Mouse (Mus musculus) adrenal gland, postnatal 25 days (tissue): ENCODE measurements around the gene Adam23. TPM values are rescaled to one million over a fixed set of nuclear protein-coding genes. Genes with fewer than 3 reads are reported as not detected.

Experiments
- DNase-seq: peaks from one replicate; pipeline ENCODE4 v3.0.0; 2021; ENCODE audit warnings: mixed read lengths
- total RNA-seq: library from RNA; stranded (reverse); gene quantifications from 2 replicates; pipeline ENCODE4 v1.2.3, GENCODE M21; 2021

Adam23 gene
- total RNA-seq, 1 experiment from 2014 or later = 13.3 TPM

DNA sequence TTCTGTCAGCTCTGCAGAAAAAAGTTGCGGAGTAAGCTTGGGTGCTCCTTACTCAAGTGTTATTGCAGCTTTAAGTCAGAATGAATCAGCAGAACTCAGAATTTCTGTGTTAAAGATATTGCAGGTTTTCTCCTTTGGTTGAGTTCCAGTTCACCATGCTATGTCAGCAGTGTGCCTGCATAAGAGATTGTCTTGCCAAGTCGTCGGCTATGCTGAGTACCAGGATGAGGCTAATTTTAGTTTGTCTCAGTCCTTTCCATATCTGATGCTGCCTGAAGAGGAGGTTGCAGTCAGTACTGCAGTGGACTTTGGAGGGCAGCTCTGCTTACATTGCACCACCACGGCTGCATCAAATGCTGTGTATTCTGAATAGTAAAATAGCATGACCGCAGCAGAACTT lies 33.3 kb downstream of the Adam23 start:
- DNase-seq = no peak

DNA sequence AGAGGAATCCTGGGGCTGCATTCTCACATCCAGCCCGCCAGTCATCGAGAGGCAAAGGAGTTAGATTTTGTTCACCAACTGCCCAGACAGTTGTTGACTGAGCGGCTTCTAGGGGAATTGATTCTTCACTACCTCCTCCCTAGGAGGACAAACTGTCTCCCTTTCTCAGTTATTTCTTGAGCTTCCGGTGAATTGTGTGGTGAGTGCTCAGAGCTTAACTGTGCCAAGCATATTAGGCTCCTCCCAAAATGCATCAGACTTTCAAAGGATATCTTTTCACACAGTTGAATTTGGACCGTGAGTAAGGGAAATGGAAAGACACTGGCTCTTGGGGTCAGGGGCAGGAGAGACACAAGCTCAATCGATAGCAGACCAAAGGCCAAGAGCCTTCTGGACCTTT lies 39.0 kb downstream of the Adam23 start:
- DNase-seq = no peak

GRCm38 (mm10) chr1:63486646-63487045 lies 41.0 kb downstream of the Adam23 start:
- DNase-seq = no peak

DNA sequence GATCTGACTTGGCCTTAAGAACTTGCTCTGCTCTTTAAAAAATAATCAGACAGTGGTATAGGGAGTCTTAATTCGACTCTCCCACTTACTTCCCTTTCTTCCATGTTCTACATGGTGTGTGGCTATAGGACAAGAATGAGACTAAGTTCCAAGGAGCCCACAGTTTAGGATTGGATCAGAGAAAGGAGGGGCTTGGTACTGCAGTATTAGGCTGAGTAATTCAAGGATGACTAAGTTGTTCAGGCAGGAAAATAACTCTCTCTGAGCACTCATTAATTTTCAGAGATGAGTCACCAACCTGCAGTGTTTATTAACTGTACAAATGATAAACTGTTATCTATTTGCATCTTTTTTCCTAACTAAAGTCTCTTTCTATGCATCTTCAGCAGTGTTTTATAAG lies 45.3 kb downstream of the Adam23 start:
- DNase-seq = no peak

DNA sequence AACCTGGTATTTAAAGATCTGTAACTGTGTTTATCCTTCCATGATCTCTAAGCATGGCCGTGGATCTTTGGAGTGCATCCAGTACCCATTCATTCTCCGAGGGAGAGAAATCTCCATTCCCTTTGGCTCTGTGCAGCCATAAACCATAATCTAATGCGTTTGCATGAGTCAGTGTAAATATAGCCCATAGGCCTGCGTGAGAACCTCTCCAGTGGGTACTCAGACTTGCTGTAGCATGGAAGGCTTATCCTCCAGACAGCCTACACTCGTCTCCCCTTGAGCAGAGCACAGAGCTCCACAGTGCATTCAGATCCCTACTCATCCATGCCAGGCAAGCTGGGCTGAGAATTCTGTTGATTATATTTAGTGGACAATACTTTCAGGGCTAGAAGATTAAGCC lies 47.6 kb downstream of the Adam23 start:
- DNase-seq = no peak

GRCm38 (mm10) chr1:63507386-63507785 lies 61.7 kb downstream of the Adam23 start:
- no peak for DNase-seq

DNA sequence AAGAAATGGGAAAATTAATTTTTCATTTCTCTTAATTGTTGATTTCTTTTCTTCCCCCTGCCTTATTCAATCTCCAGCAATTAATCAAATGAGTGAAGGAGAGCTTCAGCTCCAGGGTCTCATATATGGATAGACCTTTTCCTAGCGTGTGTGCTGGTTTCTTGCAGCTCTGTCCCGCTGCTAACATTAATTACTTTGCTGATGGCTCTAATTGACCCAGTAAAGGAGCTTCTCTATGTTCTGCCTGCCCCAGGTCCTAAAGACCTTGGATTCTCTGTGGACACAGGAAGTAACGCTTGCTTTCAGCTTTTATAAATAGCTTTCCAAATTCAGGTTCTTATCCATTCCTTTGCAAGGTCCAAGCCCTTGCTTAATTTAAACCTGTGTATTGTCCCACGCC lies 63.1 kb downstream of the Adam23 start:
- no peak for DNase-seq

DNA sequence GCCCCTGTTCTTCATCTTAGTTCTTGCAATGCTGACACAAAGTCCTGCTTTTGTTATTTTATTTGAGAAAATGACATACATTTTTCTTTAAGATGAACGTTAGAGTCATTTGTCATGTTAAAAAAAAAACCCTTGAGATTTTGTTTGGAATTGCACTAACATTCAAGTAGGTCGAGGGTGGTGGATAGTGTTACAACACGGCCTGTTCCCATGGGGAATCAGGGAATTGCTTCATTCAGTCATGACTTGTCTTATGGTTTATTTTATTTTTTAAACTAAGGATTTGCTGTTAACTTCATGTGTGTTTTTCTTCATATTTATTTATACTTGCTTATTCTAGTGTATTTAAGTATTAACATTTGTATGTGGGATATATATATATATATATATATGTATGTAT lies 65.7 kb downstream of the Adam23 start:
- no peak for DNase-seq

DNA sequence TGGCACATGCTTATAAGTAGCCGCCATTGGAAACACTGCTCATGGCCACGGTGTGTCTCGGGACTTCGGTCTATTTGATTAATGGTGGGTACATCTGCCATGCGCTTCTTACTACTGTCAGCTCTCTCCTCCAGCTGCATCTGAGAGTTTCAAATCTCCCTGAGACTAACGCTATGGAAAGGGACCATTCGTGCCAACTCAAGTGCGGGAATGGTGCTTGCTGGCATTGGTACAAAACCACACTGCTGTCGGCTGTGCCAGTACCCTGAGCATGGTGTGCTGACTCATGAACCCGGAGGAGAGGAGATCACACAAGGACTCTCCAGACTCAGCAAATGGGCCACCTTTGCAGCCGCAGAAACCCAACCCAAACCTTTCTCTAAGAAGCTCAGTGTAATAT lies 72.1 kb downstream of the Adam23 start:
- DNase-seq = peak; percentile 43

DNA sequence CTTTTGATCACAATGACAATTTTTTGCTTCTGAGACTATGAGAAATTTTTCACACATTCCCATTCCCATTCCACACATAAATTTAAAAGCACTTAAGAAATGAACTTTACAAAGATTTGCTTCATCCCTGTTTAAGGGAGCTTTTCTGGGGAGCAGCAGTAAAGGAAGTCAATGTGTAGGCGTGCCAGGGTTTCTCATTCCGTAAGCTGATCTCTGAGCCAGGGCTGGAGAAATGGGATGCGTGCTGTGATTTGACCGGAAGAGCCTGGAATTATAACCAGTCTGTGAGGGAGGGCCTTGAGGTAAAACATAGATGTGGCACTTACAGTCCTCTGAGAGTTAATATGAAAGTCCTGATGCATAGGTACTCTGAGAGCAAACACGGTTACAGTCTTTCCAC lies 73.1 kb downstream of the Adam23 start:
- no peak for DNase-seq

DNA sequence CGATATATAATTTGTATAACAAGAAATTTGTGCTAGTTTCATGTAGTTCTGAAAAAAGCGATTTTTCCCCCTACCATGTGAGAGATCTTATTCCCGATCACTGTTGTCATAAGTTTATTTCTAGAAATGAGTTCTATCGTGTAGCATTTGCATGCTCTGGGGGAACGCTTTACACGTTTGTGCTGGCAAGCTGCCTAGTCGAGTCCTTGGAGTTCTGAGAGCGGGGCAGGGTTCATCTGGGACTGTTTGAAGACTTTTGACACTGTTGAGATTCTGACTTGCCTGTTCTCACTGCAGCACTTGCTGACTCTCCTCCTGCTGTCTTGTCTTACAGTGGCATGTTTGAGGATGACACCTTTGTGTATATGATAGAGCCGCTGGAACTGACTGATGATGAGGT lies 84.2 kb downstream of the Adam23 start:
- DNase-seq = peak; percentile 32

DNA sequence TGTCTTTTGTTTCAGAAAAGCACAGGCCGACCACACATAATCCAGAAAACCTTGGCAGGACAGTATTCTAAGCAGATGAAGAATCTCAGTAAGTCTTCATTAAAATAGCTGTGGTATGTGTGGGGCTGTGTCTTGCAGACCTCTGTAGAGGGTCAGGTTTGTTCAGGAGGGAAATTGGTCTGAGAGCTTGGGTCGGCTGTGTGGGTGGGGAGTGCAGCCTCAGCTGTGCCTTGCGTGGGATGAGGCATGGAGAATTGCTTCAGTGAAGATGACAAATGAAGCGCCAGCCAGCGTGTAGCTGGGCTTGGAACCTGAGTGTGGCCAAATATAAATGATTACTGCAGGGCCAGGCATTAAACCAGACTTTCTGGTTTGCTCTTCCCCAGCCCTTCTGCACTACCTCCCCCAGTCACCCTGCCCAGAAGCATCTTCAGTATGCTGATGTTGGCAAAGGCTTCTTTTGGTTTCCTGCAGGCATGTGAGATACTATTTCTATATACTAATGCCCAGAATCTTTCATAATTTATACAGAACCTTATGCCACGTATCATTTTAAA lies 88.7 kb downstream of the Adam23 start:
- no peak for DNase-seq

GRCm38 (mm10) chr1:63539884-63540613 lies 94.4 kb downstream of the Adam23 start:
- DNase-seq = no peak

DNA sequence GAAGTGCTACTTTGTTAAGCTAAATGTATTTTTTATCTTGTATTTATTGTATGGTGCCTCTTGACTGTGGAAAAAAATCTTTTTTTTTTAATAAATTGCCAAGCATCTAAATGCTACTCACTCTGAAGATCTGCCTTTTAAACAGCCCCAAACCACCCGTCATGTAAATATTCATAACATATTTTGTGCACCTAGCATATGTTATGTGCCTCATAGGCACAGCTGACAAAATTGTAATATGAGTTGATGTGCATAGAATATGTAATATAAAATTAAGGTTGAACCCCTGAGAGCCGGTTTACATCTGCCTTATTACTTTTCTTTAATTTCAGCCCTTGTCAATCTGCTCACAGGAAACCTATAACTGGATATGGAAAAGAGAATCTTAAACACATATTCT lies 98.4 kb downstream of the Adam23 start:
- DNase-seq = no peak

DNA sequence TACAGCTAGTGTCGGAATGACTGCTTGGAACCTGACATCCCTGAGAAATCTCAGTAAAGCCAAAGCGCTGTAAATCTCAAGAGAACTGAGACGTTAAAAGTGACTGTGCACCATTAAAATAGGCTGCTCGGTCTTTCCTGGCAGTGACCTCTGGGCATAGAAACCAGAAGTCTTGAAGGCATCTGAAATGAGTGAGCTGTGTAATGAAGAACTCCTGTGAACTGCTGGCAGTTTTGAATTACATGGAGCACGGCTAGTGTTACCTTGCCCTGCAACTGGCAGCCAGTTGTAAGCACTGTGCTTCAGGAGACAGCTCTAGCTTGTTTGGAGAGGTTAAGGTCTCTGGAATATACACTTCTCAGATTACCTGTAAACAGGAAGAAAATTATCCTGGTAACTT lies 107.3 kb downstream of the Adam23 start:
- DNase-seq = no peak

- DNase-seq = no peak
Measured at GRCm38 (mm10) chr1:63561772-63562520, 116.3 kb downstream of the Adam23 start.

DNA sequence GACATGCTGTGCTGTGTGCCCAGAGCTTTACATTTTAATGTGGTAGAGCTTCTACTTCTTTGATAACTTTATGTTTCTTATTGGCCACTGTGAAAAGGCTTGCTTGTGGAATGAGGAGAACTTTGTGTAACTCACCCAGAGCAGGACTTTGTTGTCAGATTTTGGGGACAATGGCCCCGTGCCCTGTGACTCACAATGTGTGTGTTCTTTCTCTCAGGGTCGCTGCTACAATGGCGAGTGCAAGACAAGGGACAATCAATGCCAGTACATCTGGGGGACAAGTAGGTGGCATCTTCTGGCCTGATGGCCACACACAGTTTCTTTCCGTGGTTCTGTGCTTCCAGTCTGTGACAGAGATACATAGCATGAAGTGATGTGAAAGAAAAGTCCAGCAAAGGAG lies 118.2 kb downstream of the Adam23 start:
- DNase-seq = peak; percentile 39

GRCm38 (mm10) chr1:63566501-63566900 lies 120.8 kb downstream of the Adam23 start:
- DNase-seq = no peak

DNA sequence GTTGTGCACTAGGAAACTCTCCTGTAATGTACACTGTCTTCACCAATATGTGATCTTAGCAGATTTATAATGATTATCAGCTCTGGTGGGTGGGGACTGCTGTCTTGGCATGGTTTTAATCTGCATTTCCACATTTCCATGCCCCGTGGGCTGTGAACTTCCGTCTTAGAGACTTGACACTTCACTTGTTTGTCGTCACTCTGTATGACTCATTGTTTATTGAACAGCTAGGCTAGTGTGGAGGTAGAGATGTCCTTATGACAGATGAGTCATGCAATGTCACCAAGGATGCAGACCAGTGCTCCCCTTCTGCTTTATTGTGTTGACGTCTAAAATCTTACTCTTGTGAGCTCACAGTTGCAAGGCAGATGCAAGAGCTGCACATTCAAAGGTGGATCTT lies 121.3 kb downstream of the Adam23 start:
- no peak for DNase-seq

DNA sequence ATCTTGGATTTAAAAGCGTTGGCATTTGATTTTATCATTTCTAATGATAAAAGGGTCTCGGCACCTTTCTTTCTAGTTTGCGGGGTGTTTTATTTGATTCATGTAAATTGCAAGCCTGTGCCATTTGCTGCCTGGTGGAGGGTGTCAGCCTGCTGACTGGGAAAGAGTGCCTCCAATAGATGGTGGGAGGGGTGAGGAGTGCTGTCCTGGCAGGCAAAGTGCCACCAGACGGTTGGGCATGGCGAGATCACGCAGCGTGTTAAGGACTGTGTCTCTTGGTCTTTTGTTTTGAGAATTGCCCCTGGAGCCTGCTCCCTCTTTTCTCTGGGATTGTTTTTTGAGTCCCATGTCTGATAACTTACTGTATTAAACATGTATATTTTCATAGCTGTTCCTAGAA lies 126.5 kb downstream of the Adam23 start:
- peak; percentile 7 for DNase-seq

DNA sequence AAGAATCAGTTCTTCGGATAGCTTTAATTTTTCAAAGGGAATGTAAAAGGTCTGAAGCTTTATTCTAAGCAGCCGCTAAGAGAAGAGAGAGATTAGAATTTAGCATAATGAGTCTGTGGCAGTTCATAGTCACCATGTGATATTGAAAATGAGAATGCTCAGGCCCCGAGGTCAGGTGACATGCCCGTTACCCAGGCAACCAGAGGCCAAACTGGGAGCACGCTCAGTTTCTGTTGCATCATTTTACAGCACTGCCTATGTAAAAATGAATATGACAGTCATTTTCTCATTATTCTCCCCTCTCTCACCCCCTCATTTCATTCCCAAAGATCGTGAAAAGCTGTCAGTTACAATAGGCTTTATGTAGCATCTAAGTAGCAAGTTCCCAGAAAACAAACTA lies 127.7 kb downstream of the Adam23 start:
- DNase-seq = peak; percentile 21

DNA sequence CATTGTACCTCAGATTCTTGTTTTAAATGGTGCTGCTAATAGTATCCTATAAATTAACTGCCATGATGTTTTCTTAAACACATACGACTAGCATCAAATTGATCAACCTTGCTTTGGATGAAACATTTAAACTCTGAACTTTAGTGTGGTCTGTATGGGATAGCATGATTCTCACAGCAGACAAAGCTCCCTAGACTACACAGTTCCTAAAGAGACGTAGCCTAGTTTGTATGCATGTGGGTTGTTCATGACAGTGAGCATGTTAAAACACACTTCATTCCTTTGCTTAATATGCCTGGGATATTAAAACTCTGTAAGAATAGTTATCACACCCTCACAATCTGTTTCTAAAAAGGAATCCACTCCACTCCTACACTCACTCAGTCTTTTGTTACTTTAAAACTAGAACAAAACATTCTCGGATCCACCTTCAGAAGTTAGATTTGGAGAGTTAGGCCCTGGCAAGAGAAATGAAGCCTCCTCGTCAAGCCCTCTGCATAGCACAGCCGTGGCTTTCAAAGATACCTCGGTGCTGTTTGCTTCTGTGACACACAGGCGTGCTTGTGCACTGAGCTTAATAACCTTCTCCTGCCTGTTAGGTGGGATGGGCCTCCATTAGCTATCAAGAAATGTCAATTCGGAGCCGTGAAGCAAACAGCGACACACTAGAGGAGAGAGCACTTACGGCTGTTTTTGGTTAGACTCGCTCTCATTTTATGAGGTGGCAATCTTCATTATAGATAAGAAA lies 128.3 kb downstream of the Adam23 start:
- DNase-seq = no peak

DNA sequence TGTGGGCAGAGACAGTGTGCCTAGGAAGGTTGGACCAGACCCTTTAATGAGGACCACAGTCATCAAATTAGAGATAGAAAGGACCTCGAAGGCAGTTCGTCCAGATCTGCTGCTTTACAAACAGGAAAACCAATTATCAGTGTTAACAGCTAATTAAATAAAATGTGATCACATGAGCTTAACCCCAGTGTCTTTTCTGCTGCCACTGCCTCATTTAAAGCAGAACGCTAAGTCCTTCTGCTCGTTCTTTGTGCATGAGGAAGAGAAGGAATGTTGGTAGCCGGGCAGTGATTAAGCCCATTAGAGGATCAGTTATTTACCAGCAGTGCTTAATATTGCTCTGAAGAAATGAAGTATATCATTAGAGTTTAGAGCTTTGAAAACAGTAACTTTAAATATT lies 131.1 kb downstream of the Adam23 start:
- DNase-seq = no peak
